Mouse (Mus musculus): ENCODE data around the gene Kat6b.

DNA sequence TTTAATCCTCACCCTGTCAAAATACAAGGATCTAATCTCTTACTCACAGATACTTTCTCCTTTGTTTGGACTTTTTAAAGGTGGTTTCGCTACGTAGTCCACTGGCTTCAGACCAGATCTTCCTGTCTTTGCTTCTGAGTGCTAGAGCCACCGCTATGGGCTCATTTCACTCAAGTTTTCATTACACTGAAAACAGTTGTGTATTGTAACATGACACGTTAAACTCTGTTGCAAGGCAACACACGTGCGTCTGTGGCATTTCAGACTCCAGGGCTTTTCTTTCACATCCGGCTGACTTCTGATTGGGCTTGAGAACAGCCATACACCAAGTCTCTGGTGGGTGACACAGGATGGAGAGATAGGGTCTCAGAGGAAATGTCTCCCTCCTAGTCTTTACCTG lies 66.1 kb downstream of the Kat6b start:
- TF ChIP-seq POLR2A (IDR thresholded peaks at IDR 0.05; ENCODE audit: insufficient read depth, low read depth, low read length) = no peak
- TF ChIP-seq CTCF (IDR thresholded peaks at IDR 0.05; ENCODE audit: insufficient read depth, low read depth, low read length) = no peak
